Mouse (Mus musculus) midbrain, postnatal 0 days (tissue): ENCODE results near the gene Ell. TPM values are rescaled to one million over a fixed set of nuclear protein-coding genes. Genes with fewer than 3 reads are reported as not detected.

ENCODE experiments used
- ATAC-seq: fragments of 200-750 bp; cut with Nextera tagmentation; 2 replicates; pipeline ENCODE4 v1.8.0; 2017; ENCODE audit warnings: moderate number of reproducible peaks, mild to moderate bottlenecking, moderate TSS enrichment, moderate library complexity; ENCODE audit not compliant: low FRiP score
- DNase-seq: peaks from one replicate; pipeline ENCODE4 v3.0.0-alpha.2; 2015; ENCODE audit warnings: low spot score
- H3K27ac ChIP-seq: fragments of 300-500 bp; sonication (generic); 2 replicates; pipeline ENCODE4 v1.5.1; 2014; ENCODE audit warnings: low read depth, mild to moderate bottlenecking, low read length, mixed read lengths
- H3K27me3 ChIP-seq: fragments of 300-500 bp; sonication (generic); 2 replicates; pipeline ENCODE4 v1.6.1; 2014; ENCODE audit warnings: low read length, control low read depth, mixed read lengths; ENCODE audit not compliant: insufficient read depth
- H3K36me3 ChIP-seq: fragments of 300-500 bp; sonication (generic); 2 replicates; pipeline ENCODE4 v1.6.1; 2014; ENCODE audit warnings: low read length, control low read depth, mixed read lengths; ENCODE audit not compliant: insufficient read depth
- H3K4me1 ChIP-seq: fragments of 300-500 bp; sonication (generic); 2 replicates; pipeline ENCODE4 v1.6.1; 2014; ENCODE audit warnings: mild to moderate bottlenecking, control low read depth, antibody characterized with exemption, low read length, mixed read lengths; ENCODE audit not compliant: insufficient read depth
- H3K4me2 ChIP-seq: fragments of 300-500 bp; sonication (generic); 2 replicates; pipeline ENCODE4 v1.6.1; 2014; ENCODE audit warnings: low read depth, mild to moderate bottlenecking, low read length, mixed read lengths; ENCODE audit not compliant: poor library complexity, severe bottlenecking
- H3K4me3 ChIP-seq: fragments of 300-500 bp; sonication (generic); 2 replicates; pipeline ENCODE4 v1.5.1; 2014; ENCODE audit warnings: low read depth, mild to moderate bottlenecking, low read length, moderate library complexity
- H3K9ac ChIP-seq: fragments of 300-500 bp; sonication (generic); replicated peaks from 2 replicates; pipeline ENCODE4 v1.6.1; 2014; ENCODE audit warnings: mild to moderate bottlenecking, low read length, moderate library complexity, mixed read lengths; ENCODE audit not compliant: poor library complexity, severe bottlenecking
- H3K9me3 ChIP-seq: fragments of 300-500 bp; sonication (generic); 2 replicates; pipeline ENCODE4 v1.6.1; 2016; ENCODE audit warnings: low read length, control low read depth
- CTCF ChIP-seq: IDR thresholded peaks from 2 replicates; pipeline ENCODE4 v1.5.1; 2016; ENCODE audit warnings: antibody characterized with exemption, mild to moderate bottlenecking
- WGBS: fragments of 180-500 bp; shearing (Covaris S2); extraction: QIAGEN DNeasy Blood & Tissue Kit; methylation state at CpG from one replicate; pipeline ENCODE4 v1.1.7; 2014; 5-methylcytosine and 5-hydroxymethylcytosine counted together
- polyA plus RNA-seq: library from polyadenylated mRNA; unstranded; fragments of >200 nt; fragmentation: Nextera tagmentation; extraction: Ambion mirVana; gene quantifications from 2 replicates; pipeline ENCODE4 v1.2.1, GENCODE M21; 2015
- total RNA-seq: library from RNA; depleted of rRNA; stranded (reverse); fragments of >200 nt; gene quantifications from 2 replicates; pipeline ENCODE4 v1.2.3, GENCODE M21; 2014

Gene Ell
- total and polyA plus RNA-seq, 2 experiments from 2014 or later, result 13.2 to 14.1 TPM

GRCm38 (mm10) chr8:70558334-70558733 is 19.1 kb downstream of the Ell start:
- H3K27ac ChIP-seq, result no peak overlapping the region
- no peaks in the 10 kb centered on the region for H3K9me3 ChIP-seq
- H3K9ac ChIP-seq, result no peak overlapping the region
- H3K36me3 ChIP-seq, result peaks cover 3% of the 10 kb centered on the region; the same call in 1 of the 2 replicates
- no peaks in the 10 kb centered on the region for H3K27me3 ChIP-seq
- no peak overlapping the region for H3K4me2 ChIP-seq
- 70% methylated on average over 4 of the region's 4 CpGs for WGBS
- ATAC-seq (no peak), DNase-seq (no peak)
- H3K4me3 ChIP-seq, result no peak overlapping the region
- H3K4me1 ChIP-seq, result peaks cover 8% of the 10 kb centered on the region; the same call in 1 of the 2 replicates
- TF ChIP-seq CTCF, result peak; percentile 29; the same call in 1 of the 2 replicates

- Histone ChIP-seq H3K27ac (no peak overlapping the region), H3K4me1 (peaks cover 8% of the 10 kb centered on the region; the same call in 1 of the 2 replicates), H3K36me3 (peaks cover 3% of the 10 kb centered on the region; the same call in 1 of the 2 replicates), H3K4me2 (no peak overlapping the region), H3K27me3 (no peaks in the 10 kb centered on the region), H3K9ac (no peak overlapping the region), H3K4me3 (no peak overlapping the region), H3K9me3 (no peaks in the 10 kb centered on the region)
- DNase-seq (no peak), ATAC-seq (no peak)
- 80% methylated on average over 3 of the region's 3 CpGs for WGBS
- TF ChIP-seq CTCF, result peak; percentile 45
Observed at GRCm38 (mm10) chr8:70558983-70559382, 19.7 kb downstream of the Ell start.

GRCm38 (mm10) chr8:70560096-70560495 is 20.8 kb downstream of the Ell start:
- Histone ChIP-seq H3K4me3 (no peak overlapping the region), H3K9ac (no peak overlapping the region), H3K4me2 (no peak overlapping the region), H3K27ac (no peak overlapping the region), H3K36me3 (peaks cover 3% of the 10 kb centered on the region; the same call in 1 of the 2 replicates), H3K27me3 (no peaks in the 10 kb centered on the region), H3K4me1 (peaks cover 8% of the 10 kb centered on the region; the same call in 1 of the 2 replicates), H3K9me3 (no peaks in the 10 kb centered on the region)
- ATAC-seq (no peak), DNase-seq (peak; percentile 22)
- 76% methylated on average over 2 of the region's 2 CpGs for WGBS
- peak; percentile 51 for TF ChIP-seq CTCF

- H3K36me3 ChIP-seq, result peaks cover 3% of the 10 kb centered on the region; the same call in 1 of the 2 replicates
- H3K9ac ChIP-seq, result no peak overlapping the region
- no peaks in the 10 kb centered on the region for H3K9me3 ChIP-seq
- no peak for TF ChIP-seq CTCF
- H3K4me3 ChIP-seq, result no peak overlapping the region
- peaks cover 8% of the 10 kb centered on the region; the same call in 1 of the 2 replicates for H3K4me1 ChIP-seq
- DNase-seq, result no peak
- no peak overlapping the region for H3K4me2 ChIP-seq
- H3K27me3 ChIP-seq, result no peaks in the 10 kb centered on the region
- H3K27ac ChIP-seq, result no peak overlapping the region
- 59% methylated on average over 3 of the region's 3 CpGs for WGBS
- no peak for ATAC-seq
Observed at GRCm38 (mm10) chr8:70560564-70560963, 21.3 kb downstream of the Ell start.

- WGBS, result 84% methylated on average over 4 of the region's 4 CpGs
- H3K4me2 ChIP-seq, result no peak overlapping the region
- ATAC-seq (no peak), DNase-seq (no peak)
- H3K9me3 ChIP-seq, result no peaks in the 10 kb centered on the region
- H3K27ac ChIP-seq, result no peak overlapping the region
- H3K9ac ChIP-seq, result no peak overlapping the region
- no peak for TF ChIP-seq CTCF
- no peaks in the 10 kb centered on the region for H3K27me3 ChIP-seq
- peaks cover 3% of the 10 kb centered on the region; the same call in 1 of the 2 replicates for H3K36me3 ChIP-seq
- H3K4me1 ChIP-seq, result peaks cover 8% of the 10 kb centered on the region; the same call in 1 of the 2 replicates
- H3K4me3 ChIP-seq, result no peak overlapping the region
Observed at GRCm38 (mm10) chr8:70561357-70561756, 22.1 kb downstream of the Ell start.

- Histone ChIP-seq H3K36me3 (peaks cover 3% of the 10 kb centered on the region; the same call in 1 of the 2 replicates), H3K9ac (no peak overlapping the region), H3K27ac (no peak overlapping the region), H3K4me1 (peaks cover 8% of the 10 kb centered on the region; the same call in 1 of the 2 replicates), H3K4me2 (no peak overlapping the region), H3K4me3 (no peak overlapping the region), H3K9me3 (no peaks in the 10 kb centered on the region), H3K27me3 (no peaks in the 10 kb centered on the region)
- TF ChIP-seq CTCF, result no peak
- no peak for DNase-seq
- 85% methylated on average over 7 of the region's 7 CpGs for WGBS
- ATAC-seq, result no peak
Observed at GRCm38 (mm10) chr8:70561809-70562535, 22.7 kb downstream of the Ell start.
